ENCODE assay signal across 9 mouse cellular contexts in the genomic region with DNA sequence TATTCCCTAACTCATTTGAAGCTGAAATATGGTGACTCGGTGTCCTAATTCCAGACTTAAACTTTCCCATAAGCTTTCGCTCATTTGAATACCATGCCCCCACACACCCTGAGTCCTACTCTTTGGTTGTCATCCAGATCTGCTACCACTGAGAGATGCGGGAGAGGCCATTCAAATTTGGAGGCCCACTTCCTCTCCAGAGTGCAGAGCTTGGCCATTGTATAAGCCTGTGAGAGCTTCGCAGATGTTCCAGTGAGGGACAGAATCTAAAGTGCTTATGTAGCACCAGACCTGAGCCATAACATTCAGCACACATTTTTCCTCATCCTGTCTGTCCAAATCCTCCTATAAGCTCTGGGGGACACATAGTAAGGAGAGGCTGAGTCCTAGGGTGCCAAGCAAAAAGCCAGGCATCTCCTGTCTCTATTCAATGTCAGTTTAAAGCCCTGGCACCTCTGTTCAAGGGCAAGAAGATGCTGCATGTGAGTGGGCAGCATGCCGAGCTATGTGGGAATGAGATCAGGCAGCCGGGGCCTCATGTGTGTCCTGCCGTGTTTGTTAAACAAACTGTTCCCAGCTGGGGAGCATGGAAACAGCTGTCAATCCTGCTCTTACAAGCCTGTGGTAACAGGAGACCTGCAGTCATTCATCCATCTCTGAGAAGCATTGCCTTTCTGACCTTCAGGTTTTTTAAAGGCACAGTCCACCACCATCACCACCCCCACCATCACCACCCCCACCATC.
DNase-seq lines count a peak whose midpoint lies in the region; ATAC-seq and TF ChIP-seq lines count a peak whose summit lies in the region.
"Had no signal": no experiment of that assay in that cellular context is flagged by ENCODE, and none has a peak within 500 bp of the region (broad histone marks: within the 10 kb centered on the region; RNA-seq: fewer than 3 reads in every experiment).

No protein-coding gene starts in this region.

- no peak overlapping the region for H3K4me2 ChIP-seq in midbrain, postnatal 0 days (ENCODE audit: low read depth, low read length, poor library complexity, severe bottlenecking)
- H3K4me2 ChIP-seq in midbrain, embryonic 11.5 days = no peak overlapping the region
- no peak overlapping the region for H3K4me2 ChIP-seq in embryonic facial prominence, embryonic 15.5 days (replicated peaks)

- WGBS in midbrain, postnatal 0 days = 55% methylated on average over 7 of the region's 7 CpGs
- 62% methylated on average over 7 of the region's 7 CpGs for WGBS in midbrain, embryonic 11.5 days
- 38% methylated on average over 7 of the region's 7 CpGs for WGBS in embryonic facial prominence, embryonic 15.5 days
- 66% methylated on average over 7 of the region's 7 CpGs for WGBS in thymus, adult 2 months

- H3K27ac ChIP-seq in midbrain, postnatal 0 days (ENCODE audit: low read depth, low read length) = no peak overlapping the region
- no peak overlapping the region for H3K27ac ChIP-seq in midbrain, embryonic 11.5 days (ENCODE audit: low read depth, low read length)
- H3K27ac ChIP-seq in embryonic facial prominence, embryonic 15.5 days (replicated peaks) = 0 out of 2 replicates have a peak overlapping the region, but pooled peaks have one; percentile 6
- H3K27ac ChIP-seq in thymus, adult 2 months (ENCODE audit: control insufficient read depth, insufficient read depth, low read length) = no peak overlapping the region

- peak; percentile 18 for DNase-seq in gastrocnemius, postnatal 10 days
- DNase-seq in gastrocnemius, adult 8-10 months (ENCODE audit: low spot score in 2 of 2) = no peak
- peak; percentile 60 for DNase-seq in midbrain, postnatal 0 days (ENCODE audit: low spot score)
- DNase-seq in midbrain, embryonic 11.5 days (ENCODE audit: low spot score, missing footprints) = no peak
- peak; percentile 28 to 70 for DNase-seq in lung, postnatal 4 days
- no peak for DNase-seq in thymus, adult 2 months
- no peak for DNase-seq in yolk sac, embryonic 10.5 days (ENCODE audit: low spot score)
- DNase-seq: layer of hippocampus, postnatal 36 days had no signal

- no peak for ATAC-seq in midbrain, postnatal 0 days (ENCODE audit: low FRiP score)
- ATAC-seq in midbrain, embryonic 11.5 days (ENCODE audit: low FRiP score) = no peak
- ATAC-seq in embryonic facial prominence, embryonic 15.5 days (ENCODE audit: insufficient number of reproducible peaks, low FRiP score, low TSS enrichment, low read depth) = no peak

- no peaks in the 10 kb centered on the region for H3K36me3 ChIP-seq in midbrain, postnatal 0 days (ENCODE audit: insufficient read depth, low read length)
- H3K36me3 ChIP-seq in midbrain, embryonic 11.5 days (ENCODE audit: control insufficient read depth, insufficient read depth, low read length) = no peaks in the 10 kb centered on the region
- H3K36me3 ChIP-seq in embryonic facial prominence, embryonic 15.5 days = no peaks in the 10 kb centered on the region
- no peaks in the 10 kb centered on the region for H3K36me3 ChIP-seq in thymus, adult 2 months (ENCODE audit: control insufficient read depth, insufficient read depth, low read length)

- no peaks in the 10 kb centered on the region for H3K9me3 ChIP-seq in midbrain, postnatal 0 days (ENCODE audit: low read length)
- no peaks in the 10 kb centered on the region for H3K9me3 ChIP-seq in midbrain, embryonic 11.5 days (ENCODE audit: control insufficient read depth, low read length)
- H3K9me3 ChIP-seq in embryonic facial prominence, embryonic 15.5 days (replicated peaks) = no peaks in the 10 kb centered on the region

- no peak overlapping the region for H3K9ac ChIP-seq in midbrain, postnatal 0 days (replicated peaks; ENCODE audit: low read length, poor library complexity, severe bottlenecking)
- no peak overlapping the region for H3K9ac ChIP-seq in midbrain, embryonic 11.5 days (ENCODE audit: low read length)
- no peak overlapping the region for H3K9ac ChIP-seq in embryonic facial prominence, embryonic 15.5 days

- no peak for TF ChIP-seq POLR2A in thymus, adult 2 months (IDR thresholded peaks at IDR 0.05; ENCODE audit: control insufficient read depth, extremely low read depth, insufficient read depth, low read length, poor library complexity)

- no peak overlapping the region for H3K4me3 ChIP-seq in midbrain, postnatal 0 days (ENCODE audit: low read depth, low read length)
- no peak overlapping the region for H3K4me3 ChIP-seq in midbrain, embryonic 11.5 days (ENCODE audit: low read depth, low read length)
- H3K4me3 ChIP-seq in embryonic facial prominence, embryonic 15.5 days (replicated peaks) = no peak overlapping the region
- H3K4me3 ChIP-seq in thymus, adult 2 months (ENCODE audit: control insufficient read depth, insufficient read depth, low read length) = no peak overlapping the region

- no peaks in the 10 kb centered on the region for H3K4me1 ChIP-seq in midbrain, postnatal 0 days (ENCODE audit: insufficient read depth, low read length)
- no peaks in the 10 kb centered on the region; the same call in 1 of the 2 replicates for H3K4me1 ChIP-seq in midbrain, embryonic 11.5 days (ENCODE audit: control insufficient read depth, insufficient read depth, low read length)
- H3K4me1 ChIP-seq in embryonic facial prominence, embryonic 15.5 days = peaks cover 20% of the 10 kb centered on the region; the same call in 1 of the 2 replicates
- no peaks in the 10 kb centered on the region for H3K4me1 ChIP-seq in thymus, adult 2 months (replicated peaks; ENCODE audit: control insufficient read depth, insufficient read depth, low read length)

- TF ChIP-seq CTCF in midbrain, postnatal 0 days (IDR thresholded peaks at IDR 0.05) = no peak
- no peak for TF ChIP-seq CTCF in thymus, adult 2 months (IDR thresholded peaks at IDR 0.05; ENCODE audit: borderline replicate concordance, control insufficient read depth, extremely low read depth, insufficient read depth, low read length, poor library complexity)

- no peaks in the 10 kb centered on the region for H3K27me3 ChIP-seq in midbrain, postnatal 0 days (ENCODE audit: insufficient read depth, low read length)
- no peaks in the 10 kb centered on the region for H3K27me3 ChIP-seq in midbrain, embryonic 11.5 days (ENCODE audit: control insufficient read depth, insufficient read depth, low read length)
- H3K27me3 ChIP-seq in embryonic facial prominence, embryonic 15.5 days = no peaks in the 10 kb centered on the region
- H3K27me3 ChIP-seq in thymus, adult 2 months (ENCODE audit: control insufficient read depth, insufficient read depth, low read length) = no peaks in the 10 kb centered on the region

Comparison
In these comparisons a context has a peak if more than half of its experiments do, and no peak if none do; other contexts are left out.
1. DNase-seq: peak in gastrocnemius, postnatal 10 days (single experiment), midbrain, postnatal 0 days (single experiment) and lung, postnatal 4 days (2 of 2); none in gastrocnemius, adult 8-10 months (0 of 2), midbrain, embryonic 11.5 days (single experiment), thymus, adult 2 months (single experiment) and yolk sac, embryonic 10.5 days (single experiment).